Mouse (Mus musculus): ENCODE measurements around the gene Faf2. TPM values are rescaled to one million over a fixed set of nuclear protein-coding genes. Genes with fewer than 3 reads are reported as not detected.
A peak's percentile ranks its signal among the peaks of the same experiment; 100 is the strongest.

The Faf2 gene
- total and polyA plus RNA-seq, 3 experiments = 31.4 to 39.3 TPM; not detected in 1

GRCm38 (mm10) chr13:54575489-54575888 lies 46.1 kb upstream of the Faf2 start:
- Histone ChIP-seq H3K36me3 (ENCODE audit: control insufficient read depth in 1 of 2, insufficient read depth in 2 of 2, low read length in 2 of 2) (peaks cover 0 to 12% of the 10 kb centered on the region in 2 experiments; a peak in 2 of 4 replicates), H3K4me3 (ENCODE audit: control insufficient read depth in 1 of 2, insufficient read depth in 1 of 2, low read depth in 2 of 2, low read length in 2 of 2) (peak overlapping the region; percentile 73 to 92), H3K4me1 (ENCODE audit: control insufficient read depth in 1 of 2, insufficient read depth in 2 of 2, low read length in 2 of 2) (peaks cover 2 to 15% of the 10 kb centered on the region in 2 experiments), H3K27ac (ENCODE audit: control insufficient read depth, low read depth, low read length) (no peak overlapping the region), H3K79me2 (ENCODE audit: control insufficient read depth, insufficient read depth, low read length, poor library complexity) (no peaks in the 10 kb centered on the region; the same call in 1 of the 2 replicates), H3K27me3 (ENCODE audit: control insufficient read depth in 1 of 2, insufficient read depth in 2 of 2, low read length in 2 of 2) (no peaks in the 10 kb centered on the region), H3K9ac (ENCODE audit: control insufficient read depth, low read depth, low read length, poor library complexity, severe bottlenecking) (peak overlapping the region; percentile 76), H3K9me3 (replicated peaks; ENCODE audit: insufficient read depth, low read length) (no peaks in the 10 kb centered on the region)
- no peak for DNase-seq (ENCODE audit: low read depth, low spot score)
- no peak for TF ChIP-seq SMC3 (IDR thresholded peaks at IDR 0.05; ENCODE audit: low read depth, low read length)

GRCm38 (mm10) chr13:54577652-54578507 lies 43.7 kb upstream of the Faf2 start:
- peaks cover 2 to 15% of the 10 kb centered on the region in 2 experiments for H3K4me1 ChIP-seq (ENCODE audit: control insufficient read depth in 1 of 2, insufficient read depth in 2 of 2, low read length in 2 of 2)
- no peak overlapping the region for H3K27ac ChIP-seq (ENCODE audit: control insufficient read depth, low read depth, low read length)
- peaks cover 0 to 12% of the 10 kb centered on the region in 2 experiments; a peak in 3 of 4 replicates for H3K36me3 ChIP-seq (ENCODE audit: control insufficient read depth in 1 of 2, insufficient read depth in 2 of 2, low read length in 2 of 2)
- no peak overlapping the region for H3K9ac ChIP-seq (ENCODE audit: control insufficient read depth, low read depth, low read length, poor library complexity, severe bottlenecking)
- H3K79me2 ChIP-seq (ENCODE audit: control insufficient read depth, insufficient read depth, low read length, poor library complexity) = no peaks in the 10 kb centered on the region; the same call in 1 of the 2 replicates
- TF ChIP-seq POLR2AphosphoS2 (IDR thresholded peaks at IDR 0.05; ENCODE audit: low read length) (0 out of 2 replicates have a peak, but pooled peaks have one; percentile 32), RAD21 (IDR thresholded peaks at IDR 0.05; ENCODE audit: low read depth, low read length) (no peak)
- no peak for DNase-seq (ENCODE audit: low read depth, low spot score)
- H3K9me3 ChIP-seq (replicated peaks; ENCODE audit: insufficient read depth, low read length) = no peaks in the 10 kb centered on the region
- no peak overlapping the region for H3K4me3 ChIP-seq (ENCODE audit: control insufficient read depth in 1 of 2, insufficient read depth in 1 of 2, low read depth in 2 of 2, low read length in 2 of 2)
- no peaks in the 10 kb centered on the region for H3K27me3 ChIP-seq (ENCODE audit: control insufficient read depth in 1 of 2, insufficient read depth in 2 of 2, low read length in 2 of 2)

DNA sequence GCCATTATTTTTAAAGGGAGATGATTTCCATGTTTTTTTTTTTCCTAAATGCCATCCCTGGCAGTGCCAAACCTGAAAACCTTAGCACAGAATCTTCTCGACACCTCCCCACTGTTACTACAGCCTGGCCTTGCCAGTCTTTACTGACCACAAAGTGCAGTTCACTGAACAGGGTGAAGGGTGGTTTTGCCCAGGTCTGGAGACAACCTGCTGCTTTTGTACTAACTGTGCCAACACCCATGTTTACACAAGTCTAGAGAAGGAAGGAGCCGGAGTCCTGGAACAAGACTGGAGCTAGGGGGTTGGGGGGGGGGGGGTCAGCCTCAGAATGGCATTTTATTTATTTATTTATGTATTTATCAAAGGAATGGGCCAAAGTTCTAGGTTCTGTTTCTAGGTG lies 40.2 kb upstream of the Faf2 start:
- Histone ChIP-seq H3K4me3 (ENCODE audit: control insufficient read depth in 1 of 2, insufficient read depth in 1 of 2, low read depth in 2 of 2, low read length in 2 of 2) (no peak overlapping the region), H3K27me3 (ENCODE audit: control insufficient read depth in 1 of 2, insufficient read depth in 2 of 2, low read length in 2 of 2) (no peaks in the 10 kb centered on the region), H3K27ac (ENCODE audit: control insufficient read depth, low read depth, low read length) (no peak overlapping the region), H3K36me3 (ENCODE audit: control insufficient read depth in 1 of 2, insufficient read depth in 2 of 2, low read length in 2 of 2) (peaks cover 2 to 5% of the 10 kb centered on the region in 2 experiments; a peak in 1 of 4 replicates), H3K9ac (ENCODE audit: control insufficient read depth, low read depth, low read length, poor library complexity, severe bottlenecking) (no peak overlapping the region), H3K9me3 (replicated peaks; ENCODE audit: insufficient read depth, low read length) (no peaks in the 10 kb centered on the region), H3K4me1 (ENCODE audit: control insufficient read depth in 1 of 2, insufficient read depth in 2 of 2, low read length in 2 of 2) (peaks cover 0 to 5% of the 10 kb centered on the region in 2 experiments; a peak in 2 of 4 replicates), H3K79me2 (ENCODE audit: control insufficient read depth, insufficient read depth, low read length, poor library complexity) (no peaks in the 10 kb centered on the region)
- TF ChIP-seq NELFE (IDR thresholded peaks at IDR 0.05; ENCODE audit: low read depth, low read length) (no peak), GATA1 (IDR thresholded peaks at IDR 0.05; ENCODE audit: low read depth, low read length) (no peak), TAL1 (IDR thresholded peaks at IDR 0.05; ENCODE audit: low read length) (no peak), MAFK (IDR thresholded peaks at IDR 0.05; ENCODE audit: borderline replicate concordance, low read depth, low read length) (no peak), ZC3H11A (IDR thresholded peaks at IDR 0.05; ENCODE audit: low read depth, low read length) (no peak), POLR2AphosphoS2 (IDR thresholded peaks at IDR 0.05; ENCODE audit: low read length) (no peak), ZNF384 (IDR thresholded peaks at IDR 0.05; ENCODE audit: low read depth, low read length) (no peak), MYC (IDR thresholded peaks at IDR 0.05; ENCODE audit: low read depth, low read length) (no peak), MYB (IDR thresholded peaks at IDR 0.05; ENCODE audit: low read depth, low read length) (no peak), ZKSCAN1 (IDR thresholded peaks at IDR 0.05; ENCODE audit: low read depth, low read length) (no peak), JUND (IDR thresholded peaks at IDR 0.05; ENCODE audit: low read depth, low read length) (no peak), MEF2A (IDR thresholded peaks at IDR 0.05; ENCODE audit: extremely low read depth, insufficient replicate concordance, low read depth, low read length, poor library complexity, severe bottlenecking) (no peak), SMC3 (IDR thresholded peaks at IDR 0.05; ENCODE audit: low read depth, low read length) (no peak), GABPA (IDR thresholded peaks at IDR 0.05; ENCODE audit: low read depth, low read length) (no peak), TCF12 (IDR thresholded peaks at IDR 0.05; ENCODE audit: low read depth, low read length) (no peak), USF1 (IDR thresholded peaks at IDR 0.05; ENCODE audit: low read depth, low read length) (no peak), POLR2AphosphoS5 (IDR thresholded peaks at IDR 0.05; ENCODE audit: borderline replicate concordance, low read depth, low read length) (no peak), ZMIZ1 (IDR thresholded peaks at IDR 0.05; ENCODE audit: low read depth, low read length) (no peak), SIN3A (IDR thresholded peaks at IDR 0.05; ENCODE audit: low read length) (no peak)
- DNase-seq (ENCODE audit: low read depth, low spot score) = no peak
